Mouse (Mus musculus) G1E-ER4 (cell line): Measurements from ENCODE around the gene Cd209a. TPM values are rescaled to one million over a fixed set of nuclear protein-coding genes. Genes with fewer than 3 reads are reported as not detected.

ENCODE experiments used
- GATA1 ChIP-seq: IDR thresholded peaks from one replicate; pipeline ENCODE4 v1.8.0; 2012; ENCODE audit warnings: low read length, inconsistent platforms
- polyA plus RNA-seq: library from polyadenylated mRNA; stranded (reverse); fragments of >175 nt; gene quantifications from 2 replicates; pipeline ENCODE4 v1.2.3, GENCODE M21; 2012

Gene Cd209a
- not detected in 2 replicates for polyA plus RNA-seq

DNA sequence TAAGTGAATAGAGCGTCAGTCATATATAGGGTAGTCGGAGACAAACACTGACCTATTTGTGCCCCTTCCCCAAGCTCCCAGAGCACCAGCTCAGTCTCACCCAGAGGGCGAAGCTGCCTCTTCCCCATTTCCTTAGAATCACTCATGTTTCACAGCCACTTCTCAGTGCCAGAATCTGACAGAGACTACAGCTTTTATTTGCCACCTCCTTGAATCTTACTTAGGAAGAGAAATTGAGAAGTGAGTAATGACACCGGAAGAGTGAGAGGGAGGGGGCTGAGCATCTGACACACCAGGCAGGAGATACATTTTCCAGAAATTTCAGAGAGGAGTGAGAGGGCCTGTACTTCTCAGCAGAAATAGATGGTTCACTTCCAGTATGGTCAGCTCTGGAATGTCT, at the start of gene Cd209a:
Gene Cd209a (minus strand): TSS at position 224 of the 400 bp plus-strand sequence.
- TF ChIP-seq GATA1, result no peak

- no peak for TF ChIP-seq GATA1
Measured at GRCm38 (mm10) chr8:3754261-3754850, 5.6 kb upstream of the Cd209a start.

- TF ChIP-seq GATA1, result no peak
Measured at GRCm38 (mm10) chr8:3736947-3737346, 11.8 kb downstream of the Cd209a start.

GRCm38 (mm10) chr8:3735599-3735998, 13.2 kb downstream of the Cd209a start:
- no peak for TF ChIP-seq GATA1

DNA sequence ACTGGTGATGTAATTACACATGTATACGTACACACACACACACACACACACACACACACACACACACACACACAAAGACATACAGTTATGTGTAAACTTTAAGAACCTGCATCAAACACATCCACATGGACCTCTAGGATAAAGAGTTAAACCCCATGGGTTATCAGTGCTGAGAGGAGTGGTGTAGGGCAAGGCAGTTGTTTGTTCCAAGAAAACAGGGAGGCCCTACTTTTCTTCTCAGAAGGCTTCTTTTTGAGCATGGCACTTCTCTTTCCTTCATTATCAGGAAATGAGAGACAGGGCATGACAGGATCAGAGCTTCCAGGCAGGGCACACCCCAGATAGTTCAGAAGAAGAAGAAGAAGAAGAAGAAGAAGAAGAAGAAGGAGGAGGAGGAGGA, 14.7 kb downstream of the Cd209a start:
- no peak for TF ChIP-seq GATA1

DNA sequence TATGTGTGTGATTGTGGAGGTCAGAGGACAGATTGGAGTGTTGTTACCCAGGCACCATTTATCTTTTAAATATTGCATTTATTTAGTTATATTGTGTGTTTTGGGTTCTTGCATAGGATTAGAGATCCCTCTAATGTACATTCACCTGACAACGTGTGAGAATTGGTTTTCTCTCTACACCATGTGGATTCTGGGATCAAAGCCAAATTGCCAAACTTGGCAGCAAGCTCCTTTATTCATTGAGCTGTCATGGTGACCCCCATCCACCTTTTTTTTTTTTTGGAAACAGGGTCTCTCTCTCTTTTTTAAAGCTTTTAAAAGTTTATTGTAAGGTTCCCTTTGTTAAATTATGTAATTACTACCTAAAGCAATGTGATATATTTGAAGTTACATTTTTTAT, 27.7 kb downstream of the Cd209a start:
- no peak for TF ChIP-seq GATA1

DNA sequence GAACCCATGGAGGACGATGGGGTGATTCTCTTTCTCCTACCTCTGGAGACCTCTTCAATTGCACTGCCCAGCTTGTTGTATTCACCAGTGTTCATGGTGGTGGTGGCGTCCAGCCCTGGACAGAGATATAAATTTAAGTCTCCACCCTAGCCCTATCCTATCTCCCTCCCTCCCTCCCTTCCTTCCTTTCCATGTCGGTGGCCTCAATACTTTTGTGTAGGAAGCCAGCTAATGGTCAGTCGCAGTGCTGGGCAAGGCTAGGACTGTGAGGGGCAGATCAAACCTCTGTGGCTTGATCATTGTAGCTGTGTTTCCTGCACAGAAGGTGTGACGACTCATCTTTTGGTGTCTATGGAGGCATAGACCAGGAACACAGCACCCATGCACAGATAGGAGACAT, 28.2 kb downstream of the Cd209a start, which contains the start of gene Clec4g:
Gene Clec4g (minus strand): TSS at position 101 of the 400 bp plus-strand sequence.
- TF ChIP-seq GATA1, result no peak

- no peak for TF ChIP-seq GATA1
Measured at GRCm38 (mm10) chr8:3718559-3718958, 30.2 kb downstream of the Cd209a start.

DNA sequence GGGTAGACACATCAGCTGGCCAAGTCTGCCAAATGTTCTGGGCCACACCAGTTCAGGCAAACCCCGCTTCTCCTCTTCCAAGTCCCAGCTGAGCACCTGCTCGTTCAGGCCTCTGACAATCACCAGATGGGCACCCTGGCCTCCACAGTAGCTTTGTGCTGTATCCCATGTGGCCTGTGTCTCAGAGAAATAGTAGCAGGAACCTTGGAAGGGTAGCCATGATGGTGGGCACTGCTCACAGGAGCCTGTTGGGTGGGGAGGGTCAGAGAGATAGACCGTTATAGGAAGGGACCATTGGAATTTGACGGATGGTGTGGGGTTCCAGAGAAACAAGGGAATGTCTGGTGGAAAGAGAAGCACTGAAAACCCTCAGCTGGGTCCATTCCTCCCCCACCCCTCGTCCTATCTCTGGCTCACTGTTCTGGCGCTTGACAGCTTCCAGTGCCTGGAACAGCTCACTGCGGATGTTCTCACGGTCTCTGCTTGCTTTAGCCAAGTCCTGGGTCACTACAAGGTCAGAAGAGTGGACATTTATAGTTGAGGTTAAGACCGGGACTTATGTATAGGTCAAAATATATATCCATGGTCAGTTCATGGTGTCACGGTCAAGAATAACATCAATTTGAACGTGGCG, 31.3 kb downstream of the Cd209a start:
- no peak for TF ChIP-seq GATA1

GRCm38 (mm10) chr8:3711646-3712045, 37.1 kb downstream of the Cd209a start:
- TF ChIP-seq GATA1, result no peak

DNA sequence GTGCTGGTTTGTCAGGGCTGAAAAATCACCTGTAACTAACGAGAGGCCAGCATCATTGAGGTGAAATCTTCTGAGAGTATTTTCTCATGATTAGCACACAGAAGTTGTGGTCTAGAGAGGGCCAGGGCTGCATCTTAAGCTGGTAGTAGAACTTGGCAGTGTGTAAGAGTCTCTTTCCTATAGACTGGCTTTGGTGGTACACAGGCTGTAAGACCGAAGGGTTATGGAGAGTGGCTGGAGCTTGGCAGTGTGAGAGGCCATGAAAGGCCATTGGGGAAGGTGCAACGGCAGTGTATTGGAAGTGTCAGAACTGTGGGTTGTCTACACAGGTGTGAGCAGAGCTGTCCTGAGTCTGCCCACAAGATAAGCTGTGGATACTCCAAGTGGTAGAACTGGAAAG, 38.5 kb downstream of the Cd209a start:
- no peak for TF ChIP-seq GATA1

DNA sequence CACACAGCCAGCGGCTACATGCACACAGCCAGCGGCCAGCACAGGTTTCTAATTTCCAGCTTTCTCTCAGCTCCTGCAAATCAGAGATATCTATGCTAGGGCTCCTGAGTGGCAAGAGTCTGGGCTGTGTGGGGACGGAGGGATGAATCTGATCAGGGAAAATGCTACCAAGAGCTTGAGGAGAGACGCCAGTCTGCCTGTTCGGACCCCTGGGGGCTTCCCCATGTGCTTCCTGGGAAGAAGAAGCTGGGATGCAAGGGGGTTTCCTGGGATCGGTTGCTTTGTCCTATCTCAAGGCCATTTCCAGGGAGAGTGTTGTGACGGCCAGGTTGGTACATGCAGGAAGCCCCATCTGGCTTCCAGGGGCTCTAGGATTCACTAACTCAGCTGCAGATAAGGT, 41.2 kb downstream of the Cd209a start:
- TF ChIP-seq GATA1, result no peak

- no peak for TF ChIP-seq GATA1
Measured at GRCm38 (mm10) chr8:3705711-3706110, 43.1 kb downstream of the Cd209a start.

GRCm38 (mm10) chr8:3701491-3701890, 47.3 kb downstream of the Cd209a start:
- no peak for TF ChIP-seq GATA1

GRCm38 (mm10) chr8:3694121-3694520, 54.7 kb downstream of the Cd209a start, which contains the start of gene Fcer2a:
Gene Fcer2a (minus strand): TSS chr8:3694175.
- TF ChIP-seq GATA1, result no peak

Other genes starting within 250 kb of the Cd209a start
- 106 and 187 TPM in 2 replicates for gene Mcoln1, start 248.5 kb downstream of the Cd209a start, polyA plus RNA-seq
- gene Pnpla6, start 233.6 kb downstream of the Cd209a start, polyA plus RNA-seq, result 23.2 and 24.6 TPM in 2 replicates
- not detected in 2 replicates for gene C330021F23Rik, start 181.0 kb downstream of the Cd209a start, polyA plus RNA-seq
- not detected in 2 replicates for gene Camsap3, start 161.7 kb downstream of the Cd209a start, polyA plus RNA-seq
- gene Xab2, start 127.7 kb downstream of the Cd209a start, polyA plus RNA-seq, result 38.8 and 51.5 TPM in 2 replicates
- gene Pet100, start 127.4 kb downstream of the Cd209a start, polyA plus RNA-seq, result 50.5 and 55.8 TPM in 2 replicates
- gene Pcp2, start 123.4 kb downstream of the Cd209a start, polyA plus RNA-seq, result not detected in 2 replicates
- 250 and 417 TPM in 2 replicates for gene Stxbp2, start 118.0 kb downstream of the Cd209a start, polyA plus RNA-seq
- gene Retn, start 93.2 kb downstream of the Cd209a start, polyA plus RNA-seq, result not detected in 2 replicates
- not detected in 2 replicates for gene Mcemp1, start 83.2 kb downstream of the Cd209a start, polyA plus RNA-seq
- not detected in 2 replicates for gene Fcor, start 76.6 kb downstream of the Cd209a start, polyA plus RNA-seq
- 22.4 and 25.8 TPM in 2 replicates for gene Trappc5, start 72.7 kb downstream of the Cd209a start, polyA plus RNA-seq
- not detected in 2 replicates for gene Fcer2a, start 54.8 kb downstream of the Cd209a start, polyA plus RNA-seq
- not detected in 2 replicates for gene Clec4g, start 28.3 kb downstream of the Cd209a start, polyA plus RNA-seq
- not detected in 2 replicates for gene Cd209e, start 105.3 kb upstream of the Cd209a start, polyA plus RNA-seq
- not detected in 2 replicates for gene Cd209d, start 129.6 kb upstream of the Cd209a start, polyA plus RNA-seq
- not detected in 2 replicates for gene Cd209b, start 177.9 kb upstream of the Cd209a start, polyA plus RNA-seq
- gene Cd209c, start 205.8 kb upstream of the Cd209a start, polyA plus RNA-seq, result not detected in 2 replicates